Mouse (Mus musculus) liver, adult (tissue): ENCODE results near the gene Trub2.
A peak's percentile ranks its signal among the peaks of the same experiment; 100 is the strongest.

Experiments
- GATA4 ChIP-seq: IDR thresholded peaks from 2 replicates; pipeline ENCODE4 v1.6.1; 2014; ENCODE audit warnings: mild to moderate bottlenecking, low read length; ENCODE audit not compliant: insufficient replicate concordance

The Trub2 gene

GRCm38 (mm10) chr2:29787937-29788681, at the start of gene Trub2:
Gene Trub2 (minus strand): TSS chr2:29788502.
- TF ChIP-seq GATA4: no peak

- no peak for TF ChIP-seq GATA4
Observed at GRCm38 (mm10) chr2:29835391-29835899, 47.1 kb upstream of the Trub2 start.

DNA sequence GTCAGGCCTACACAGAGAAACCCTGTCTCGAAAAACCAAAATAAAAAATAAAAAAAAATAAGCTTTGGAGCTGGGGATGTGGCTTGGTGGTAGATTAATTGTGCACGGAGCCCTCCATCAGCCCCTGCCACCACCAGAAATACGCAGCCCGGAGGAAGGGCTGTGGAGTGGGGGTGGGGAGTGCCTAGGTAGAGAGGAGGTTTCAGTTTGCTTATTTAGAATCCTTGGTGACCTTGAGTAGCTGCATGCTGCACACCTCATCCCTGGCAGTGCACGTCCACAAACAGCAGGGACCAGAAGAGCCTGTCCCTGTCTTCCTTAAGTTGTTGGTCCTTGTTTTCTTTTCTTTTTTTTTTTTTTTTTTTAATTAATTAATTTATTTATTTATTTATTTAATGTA, 45.5 kb upstream of the Trub2 start:
- TF ChIP-seq GATA4: no peak

GRCm38 (mm10) chr2:29831106-29831505, 42.8 kb upstream of the Trub2 start:
- no peak for TF ChIP-seq GATA4

DNA sequence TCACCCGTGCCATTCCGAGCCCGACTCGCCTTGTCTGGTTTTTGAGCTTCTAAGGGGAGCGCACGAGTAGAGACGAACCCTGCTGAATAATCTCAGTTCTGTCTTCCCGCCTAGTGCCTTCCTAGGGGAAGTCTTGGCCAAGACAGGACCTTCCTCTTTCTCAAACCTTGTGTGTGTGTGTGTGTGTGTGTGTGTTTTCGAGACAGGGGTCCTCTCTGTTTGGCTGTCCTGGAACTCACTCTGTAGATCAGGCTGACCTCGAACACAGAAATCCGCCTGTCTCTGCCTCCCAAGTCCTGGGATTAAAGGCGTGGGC, 39.4 kb upstream of the Trub2 start:
- no peak for TF ChIP-seq GATA4

DNA sequence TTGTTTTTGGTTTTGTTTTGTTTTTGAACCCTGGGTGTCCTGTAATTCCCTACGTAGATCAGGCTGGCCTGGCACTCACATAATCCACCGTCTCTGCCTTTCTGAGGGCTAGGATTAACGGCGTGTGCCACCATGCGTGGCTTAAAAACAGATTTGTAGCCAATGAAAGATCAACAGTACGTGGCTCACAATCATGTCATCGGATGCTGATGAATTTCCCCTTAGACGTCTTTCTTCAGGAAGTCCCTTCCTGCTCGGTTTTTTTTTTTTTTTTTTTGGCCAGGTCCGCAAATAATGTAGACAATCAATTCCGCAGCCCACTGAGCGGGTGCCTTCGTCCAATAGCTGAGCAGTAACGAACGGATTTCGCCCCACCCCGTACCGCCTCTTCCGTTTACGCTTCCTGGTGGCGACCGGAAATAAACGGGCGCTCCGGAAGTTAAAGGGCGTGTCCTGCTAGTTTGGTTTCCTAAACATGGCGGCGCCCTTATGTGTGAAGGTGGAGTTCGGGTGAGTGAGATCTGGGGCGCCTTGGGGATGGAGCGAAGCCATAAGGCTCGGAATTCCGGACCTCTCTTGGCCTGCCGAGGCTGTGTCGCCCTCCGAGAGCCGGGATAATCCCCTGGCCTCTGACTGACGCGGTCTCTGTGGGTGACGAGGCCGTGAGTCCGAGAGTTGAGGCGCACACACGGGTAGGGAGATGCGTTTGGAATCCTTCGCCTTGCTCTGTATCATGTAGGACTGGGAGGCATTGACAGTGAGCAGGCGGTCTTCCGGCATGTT, 38.8 kb upstream of the Trub2 start:
- TF ChIP-seq GATA4: 0 out of 2 replicates have a peak, but pooled peaks have one; percentile 12

GRCm38 (mm10) chr2:29826318-29826925, 38.1 kb upstream of the Trub2 start:
- no peak for TF ChIP-seq GATA4

- no peak for TF ChIP-seq GATA4
Observed at GRCm38 (mm10) chr2:29820025-29820817, 31.9 kb upstream of the Trub2 start, which contains the start of gene Urm1. Gene Urm1 (plus strand): TSS chr2:29820075.

GRCm38 (mm10) chr2:29819363-29819762, 31.1 kb upstream of the Trub2 start:
- no peak for TF ChIP-seq GATA4

GRCm38 (mm10) chr2:29817426-29818232, 29.3 kb upstream of the Trub2 start:
- TF ChIP-seq GATA4: no peak

DNA sequence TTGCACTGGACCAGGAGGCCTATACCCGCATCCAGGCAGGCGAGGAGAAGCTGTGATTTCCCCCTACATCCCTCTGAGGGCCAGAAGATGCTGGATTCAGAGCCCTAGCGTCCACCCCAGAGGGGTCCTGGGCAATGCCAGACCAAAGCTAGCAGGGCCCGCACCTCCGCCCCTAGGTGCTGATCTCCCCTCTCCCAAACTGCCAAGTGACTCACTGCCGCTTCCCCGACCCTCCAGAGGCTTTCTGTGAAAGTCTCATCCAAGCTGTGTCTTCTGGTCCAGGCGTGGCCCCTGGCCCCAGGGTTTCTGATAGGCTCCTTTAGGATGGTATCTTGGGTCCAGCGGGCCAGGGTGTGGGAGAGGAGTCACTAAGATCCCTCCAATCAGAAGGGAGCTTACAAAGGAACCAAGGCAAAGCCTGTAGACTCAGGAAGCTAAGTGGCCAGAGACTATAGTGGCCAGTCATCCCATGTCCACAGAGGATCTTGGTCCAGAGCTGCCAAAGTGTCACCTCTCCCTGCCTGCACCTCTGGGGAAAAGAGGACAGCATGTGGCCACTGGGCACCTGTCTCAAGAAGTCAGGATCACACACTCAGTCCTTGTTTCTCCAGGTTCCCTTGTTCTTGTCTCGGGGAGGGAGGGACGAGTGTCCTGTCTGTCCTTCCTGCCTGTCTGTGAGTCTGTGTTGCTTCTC, 27.5 kb upstream of the Trub2 start:
- TF ChIP-seq GATA4: no peak

- no peak for TF ChIP-seq GATA4
Observed at GRCm38 (mm10) chr2:29803400-29803831, 15.1 kb upstream of the Trub2 start.

DNA sequence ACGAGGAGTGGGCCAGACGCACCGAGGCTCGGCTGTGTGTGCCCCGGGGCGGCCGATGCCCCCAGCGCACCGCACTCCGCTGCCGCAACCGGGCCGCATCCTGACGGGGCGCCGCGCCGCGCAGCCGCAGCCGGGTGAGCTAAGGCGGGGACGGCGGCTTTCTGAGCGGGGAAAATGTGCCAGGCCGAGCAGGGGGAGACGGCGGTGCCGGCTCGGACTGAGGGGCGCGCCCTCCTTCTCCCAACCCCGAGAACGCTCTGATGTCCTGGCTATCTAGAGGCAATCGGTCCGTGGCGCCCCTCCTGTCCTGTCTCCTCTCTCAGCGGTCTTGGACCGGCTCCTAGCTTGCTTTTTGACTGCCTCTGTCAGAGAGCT, 14.5 kb upstream of the Trub2 start:
- no peak for TF ChIP-seq GATA4
